Mouse (Mus musculus): ENCODE results near the gene Scaf8. TPM values are rescaled to one million over a fixed set of nuclear protein-coding genes. Genes with fewer than 3 reads are reported as not detected.

Gene Scaf8
- total and polyA plus RNA-seq, 3 experiments, result 23.9 to 47.3 (median 30.7) TPM

DNA sequence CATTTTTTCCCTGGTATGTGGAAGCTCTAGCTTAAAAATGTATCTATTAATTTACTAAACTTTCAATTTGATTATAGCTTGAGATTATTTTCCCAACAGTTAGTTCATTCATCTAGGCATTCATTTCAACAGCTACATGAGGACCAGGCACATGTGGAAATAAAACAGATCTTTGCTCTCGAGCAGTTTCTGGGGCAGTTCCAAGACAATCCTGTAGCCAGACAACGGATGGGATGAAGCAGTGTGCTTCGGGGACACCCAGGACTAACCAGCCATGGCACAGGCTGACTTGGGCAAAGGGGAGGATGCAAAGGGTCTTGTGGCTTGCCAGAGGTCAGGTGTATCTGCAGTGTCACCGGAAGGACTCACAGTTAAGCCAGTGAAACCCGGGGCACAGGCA is 117.9 kb downstream of the Scaf8 start:
- dilution Hi-C loops (cut with MboI; ENCODE audit: extremely low pct_ligation_motif_present, extremely low pct_unique_long_range_greater_than_20kb, low sequenced_read_pairs) (no loop called here), in situ Hi-C loops (cut with MboI; ENCODE audit: low pct_ligation_motif_present, low pct_unique_long_range_greater_than_20kb, low sequenced_read_pairs) (no loop called here)
- Histone ChIP-seq H3K27me3 (replicated peaks) (no peaks in the 10 kb centered on the region), H3K4me2 (ENCODE audit: insufficient read depth, low read depth, poor library complexity, severe bottlenecking) (no peak overlapping the region), H3K4me3 (replicated peaks in 1 of 3; ENCODE audit: low read depth in 2 of 3, low read length in 2 of 3, poor library complexity in 1 of 3) (no peak overlapping the region), H3K36me3 (replicated peaks in 1 of 2; ENCODE audit: control insufficient read depth in 1 of 2, insufficient read depth in 1 of 2, low read length in 1 of 2) (peaks cover 12 to 61% of the 10 kb centered on the region in 2 experiments), H3K4me1 (ENCODE audit: control insufficient read depth in 1 of 2, insufficient read depth in 2 of 2) (peaks cover 2 to 23% of the 10 kb centered on the region in 2 experiments; a peak in 3 of 4 replicates), H3K9me3 (replicated peaks; ENCODE audit: low read length) (no peaks in the 10 kb centered on the region), H3K9ac (ENCODE audit: insufficient read depth, low read depth) (no peak overlapping the region), H3K27ac (ENCODE audit: insufficient read depth, low read depth) (no peak overlapping the region), H3K79me2 (replicated peaks; ENCODE audit: control insufficient read depth, extremely low read depth, insufficient read depth, poor library complexity, severe bottlenecking) (no peaks in the 10 kb centered on the region)
- TF ChIP-seq MEF2A (IDR thresholded peaks at IDR 0.05; ENCODE audit: borderline replicate concordance, low read depth, low read length) (no peak), MAX (IDR thresholded peaks at IDR 0.05; ENCODE audit: low read length) (no peak), BHLHE40 (IDR thresholded peaks at IDR 0.05; ENCODE audit: low read depth, low read length) (no peak), CTCF (conservative IDR thresholded peaks at IDR 0.05 in 1 of 2, IDR thresholded peaks at IDR 0.05 in 1 of 2; ENCODE audit: low read depth in 2 of 2, low read length in 2 of 2) (no peak), HCFC1 (IDR thresholded peaks at IDR 0.05; ENCODE audit: low read depth, low read length) (no peak), E2F4 (IDR thresholded peaks at IDR 0.05; ENCODE audit: insufficient replicate concordance, low read depth, low read length) (no peak), KAT2A (IDR thresholded peaks at IDR 0.05; ENCODE audit: insufficient replicate concordance, low read length) (no peak), GABPA (IDR thresholded peaks at IDR 0.05; ENCODE audit: insufficient replicate concordance, low read depth, low read length) (no peak), JUND (conservative IDR thresholded peaks at IDR 0.05; ENCODE audit: low read depth, low read length) (no peak), PAX5 (IDR thresholded peaks at IDR 0.05; ENCODE audit: low read length) (no peak), POLR2A (IDR thresholded peaks at IDR 0.05; ENCODE audit: low read depth, low read length) (no peak), ZNF384 (IDR thresholded peaks at IDR 0.05; ENCODE audit: low read depth, low read length) (no peak), ELF1 (IDR thresholded peaks at IDR 0.05; ENCODE audit: low read depth, low read length) (no peak)
- DNase-seq (ENCODE audit: extremely low read depth), result no peak

DNA sequence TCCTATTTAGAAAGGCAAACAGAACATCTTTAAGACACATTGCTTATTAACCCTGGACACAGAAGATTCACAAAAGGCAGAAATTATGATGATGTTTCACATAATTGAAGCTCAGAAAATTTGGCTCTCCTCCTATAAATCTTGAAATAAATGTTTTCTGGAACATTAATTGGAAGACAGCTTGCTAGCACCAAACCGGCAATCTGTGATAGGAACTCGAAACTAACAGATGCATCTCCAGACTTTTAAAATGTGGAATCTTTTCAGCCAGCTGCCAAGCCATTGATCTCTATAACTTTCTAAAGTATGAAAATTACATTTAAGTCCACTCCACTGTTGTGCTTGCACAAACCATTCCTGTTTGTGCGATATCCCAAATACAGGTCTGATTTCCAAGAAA is 128.9 kb downstream of the Scaf8 start:
- no peak overlapping the region for H3K4me2 ChIP-seq (ENCODE audit: insufficient read depth, low read depth, poor library complexity, severe bottlenecking)
- no peaks in the 10 kb centered on the region for H3K9me3 ChIP-seq (replicated peaks; ENCODE audit: low read length)
- no peak for TF ChIP-seq ETS1 (conservative IDR thresholded peaks at IDR 0.05; ENCODE audit: low read depth, low read length)
- no peak for TF ChIP-seq ZMIZ1 (IDR thresholded peaks at IDR 0.05; ENCODE audit: low read depth, low read length)
- TF ChIP-seq IRF4 (IDR thresholded peaks at IDR 0.05; ENCODE audit: low read depth, low read length), result no peak
- no peak for TF ChIP-seq TCF12 (IDR thresholded peaks at IDR 0.05; ENCODE audit: low read depth, low read length)
- no peak for TF ChIP-seq NRF1 (IDR thresholded peaks at IDR 0.05; ENCODE audit: low read depth, low read length)
- TF ChIP-seq RAD21 (IDR thresholded peaks at IDR 0.05; ENCODE audit: low read depth, low read length), result no peak
- TF ChIP-seq MAZ (IDR thresholded peaks at IDR 0.05; ENCODE audit: low read depth, low read length), result no peak
- TF ChIP-seq POLR2AphosphoS2 (IDR thresholded peaks at IDR 0.05; ENCODE audit: low read depth, low read length), result no peak
- no peak for TF ChIP-seq EP300 (IDR thresholded peaks at IDR 0.05; ENCODE audit: low read length)
- TF ChIP-seq USF2 (conservative IDR thresholded peaks at IDR 0.05; ENCODE audit: low read depth, low read length), result no peak
- in situ Hi-C loops (cut with MboI; ENCODE audit: low pct_ligation_motif_present, low pct_unique_long_range_greater_than_20kb, low sequenced_read_pairs), result no loop called here
- no peak for DNase-seq (ENCODE audit: extremely low read depth)
- no peaks in the 10 kb centered on the region for H3K79me2 ChIP-seq (replicated peaks; ENCODE audit: control insufficient read depth, extremely low read depth, insufficient read depth, poor library complexity, severe bottlenecking)
- no peaks in the 10 kb centered on the region for H3K27me3 ChIP-seq (replicated peaks)
- dilution Hi-C loops (cut with MboI; ENCODE audit: extremely low pct_ligation_motif_present, extremely low pct_unique_long_range_greater_than_20kb, low sequenced_read_pairs), result no loop called here
- no peak overlapping the region for H3K9ac ChIP-seq (ENCODE audit: insufficient read depth, low read depth)
- no peak overlapping the region for H3K4me3 ChIP-seq (replicated peaks in 1 of 3; ENCODE audit: low read depth in 2 of 3, low read length in 2 of 3, poor library complexity in 1 of 3)
- H3K36me3 ChIP-seq (replicated peaks in 1 of 2; ENCODE audit: control insufficient read depth in 1 of 2, insufficient read depth in 1 of 2, low read length in 1 of 2), result peaks cover 9 to 74% of the 10 kb centered on the region in 2 experiments
- peaks cover 5 to 12% of the 10 kb centered on the region in 2 experiments for H3K4me1 ChIP-seq (ENCODE audit: control insufficient read depth in 1 of 2, insufficient read depth in 2 of 2)
- H3K27ac ChIP-seq (ENCODE audit: insufficient read depth, low read depth), result no peak overlapping the region
